Mouse (Mus musculus) stomach, postnatal 0 days (tissue): Measurements from ENCODE around the gene Wdr43. TPM values are rescaled to one million over a fixed set of nuclear protein-coding genes. Genes with fewer than 3 reads are reported as not detected.
"Not testable (repeated sequence)": the region's sequence is repeated elsewhere in the genome, so short reads cannot be mapped to it uniquely, and the experiment has no call there.

Experiments used
- ATAC-seq: fragments of 200-750 bp; cut with Nextera tagmentation; 2 replicates; pipeline ENCODE4 v1.8.0; 2017; ENCODE audit not compliant: low FRiP score, low TSS enrichment
- DNase-seq: peaks from one replicate; pipeline ENCODE4 v3.0.0-alpha.2; 2016; ENCODE audit warnings: low spot score
- H3K27ac ChIP-seq: fragments of 300-500 bp; sonication (generic); replicated peaks from 2 replicates; pipeline ENCODE4 v1.5.1; 2014; ENCODE audit warnings: mild to moderate bottlenecking, control low read depth
- H3K27me3 ChIP-seq: fragments of 300-500 bp; sonication (generic); 2 replicates; pipeline ENCODE4 v1.6.1; 2014; ENCODE audit warnings: low read length; ENCODE audit not compliant: control insufficient read depth, insufficient read depth
- H3K36me3 ChIP-seq: fragments of 300-500 bp; sonication (generic); 2 replicates; pipeline ENCODE4 v1.6.1; 2014; ENCODE audit warnings: low read length, mixed read lengths; ENCODE audit not compliant: control insufficient read depth, insufficient read depth
- H3K4me1 ChIP-seq: fragments of 300-500 bp; sonication (generic); replicated peaks from 2 replicates; pipeline ENCODE4 v1.6.1; 2014; ENCODE audit warnings: antibody characterized with exemption; ENCODE audit not compliant: control insufficient read depth, insufficient read depth
- H3K4me2 ChIP-seq: fragments of 300-500 bp; sonication (generic); replicated peaks from 2 replicates; pipeline ENCODE4 v1.6.1; 2014; ENCODE audit warnings: low read depth, mild to moderate bottlenecking, control low read depth, moderate library complexity
- H3K4me3 ChIP-seq: fragments of 300-500 bp; sonication (generic); 2 replicates; pipeline ENCODE4 v1.5.1; 2014; ENCODE audit warnings: low read depth, low read length, control low read depth
- H3K9ac ChIP-seq: fragments of 300-500 bp; sonication (generic); 2 replicates; pipeline ENCODE4 v1.6.1; 2014; ENCODE audit warnings: mild to moderate bottlenecking, low read length, control low read depth, mixed read lengths
- H3K9me3 ChIP-seq: fragments of 300-500 bp; sonication (generic); 2 replicates; pipeline ENCODE4 v1.6.1; 2016; ENCODE audit warnings: low read length; ENCODE audit not compliant: control insufficient read depth
- CTCF ChIP-seq: IDR thresholded peaks from 2 replicates; pipeline ENCODE4 v1.5.1; 2016; ENCODE audit warnings: antibody characterized with exemption, low read depth, mild to moderate bottlenecking, moderate library complexity
- EP300 ChIP-seq: optimal IDR thresholded peaks from 2 replicates; pipeline ENCODE3; 2016; ENCODE audit warnings: antibody characterized with exemption
- WGBS: fragments of 180-500 bp; shearing (Covaris S2); extraction: QIAGEN DNeasy Blood & Tissue Kit; methylation state at CpG from one replicate; pipeline ENCODE4 v1.1.7; 2014; 5-methylcytosine and 5-hydroxymethylcytosine counted together
- polyA plus RNA-seq: library from polyadenylated mRNA; unstranded; fragments of >200 nt; fragmentation: Nextera tagmentation; extraction: Ambion mirVana; gene quantifications from 2 replicates; pipeline ENCODE4 v1.2.1, GENCODE M21; 2015

The Wdr43 gene
- polyA plus RNA-seq, 1 experiment from 2014 or later = 28.0 TPM

DNA sequence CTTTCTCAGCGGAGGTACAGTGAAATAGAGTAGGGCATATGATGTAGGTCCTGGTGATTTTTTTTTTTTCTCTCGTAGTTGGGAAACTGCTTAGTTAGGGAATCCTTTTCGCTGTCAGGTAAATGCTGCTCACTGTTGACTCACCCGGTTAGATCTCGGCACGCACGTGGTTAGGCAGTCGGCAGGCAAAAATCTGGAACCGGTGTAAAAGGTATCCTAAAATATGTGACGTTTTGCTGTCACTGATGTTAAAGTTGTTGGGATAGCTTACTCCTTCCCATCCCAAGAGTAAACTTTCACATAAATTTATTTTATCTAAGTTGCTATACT, 1.3 kb downstream of the Wdr43 start:
- Histone ChIP-seq H3K4me2 (peak overlapping the region; percentile 88), H3K4me1 (no peaks in the 10 kb centered on the region), H3K4me3 (peak overlapping the region; percentile 100), H3K9ac (peak overlapping the region; percentile 95), H3K27ac (peak overlapping the region; percentile 83), H3K36me3 (no peaks in the 10 kb centered on the region), H3K9me3 (no peaks in the 10 kb centered on the region), H3K27me3 (no peaks in the 10 kb centered on the region)
- DNase-seq (peak; percentile 18), ATAC-seq (no peak)
- WGBS = under 1% methylated on average over 10 of the region's 10 CpGs
- no peak for TF ChIP-seq EP300

DNA sequence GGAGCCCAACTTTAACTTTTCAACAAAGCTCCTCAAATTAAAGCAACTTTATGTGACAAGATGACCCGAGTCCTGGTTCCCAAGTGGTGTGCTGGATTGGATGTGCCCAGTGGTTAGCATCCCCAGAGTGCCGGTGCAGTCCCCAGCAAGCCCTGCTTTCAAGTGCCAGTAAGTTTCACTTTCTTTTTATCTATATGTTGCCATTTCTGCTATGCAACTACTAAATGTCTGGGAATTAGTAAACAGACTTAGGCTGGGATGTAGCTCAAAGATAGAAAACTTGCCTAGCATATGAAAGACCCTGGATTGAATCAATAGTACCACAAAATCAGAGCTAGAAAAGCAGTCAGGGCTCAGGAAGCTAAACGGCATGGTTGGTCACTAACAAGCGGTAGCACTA, 2.3 kb downstream of the Wdr43 start:
- no peaks in the 10 kb centered on the region for H3K9me3 ChIP-seq
- H3K9ac ChIP-seq = no peak overlapping the region
- H3K4me2 ChIP-seq = peak overlapping the region; percentile 88
- no peak for ATAC-seq
- H3K27me3 ChIP-seq = no peaks in the 10 kb centered on the region
- H3K4me3 ChIP-seq = no peak overlapping the region
- TF ChIP-seq CTCF = no peak
- no peak for TF ChIP-seq EP300
- DNase-seq = no peak
- H3K36me3 ChIP-seq = no peaks in the 10 kb centered on the region
- no peaks in the 10 kb centered on the region for H3K4me1 ChIP-seq
- 56% methylated on average over 4 of the region's 4 CpGs for WGBS
- no peak overlapping the region for H3K27ac ChIP-seq

DNA sequence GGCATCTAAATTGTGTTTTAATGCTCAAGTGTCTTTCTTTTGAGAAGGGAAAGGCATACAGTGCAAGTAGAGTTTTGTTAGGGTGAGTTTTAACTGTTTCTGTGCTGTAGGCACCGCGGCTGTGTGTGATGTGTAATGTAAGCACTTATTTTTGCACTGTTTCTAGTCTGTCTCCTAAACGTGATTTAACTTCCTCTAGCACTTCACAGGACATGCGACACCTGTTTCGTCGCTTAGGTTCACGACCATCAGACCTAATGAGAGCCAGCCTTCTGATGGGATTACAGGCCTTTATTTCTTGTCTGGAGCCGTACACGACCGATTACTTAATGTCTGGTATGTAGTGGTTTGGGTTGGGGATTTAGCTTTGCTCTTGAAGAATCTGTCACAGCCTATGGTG, 16.1 kb downstream of the Wdr43 start:
- no peak overlapping the region for H3K4me2 ChIP-seq
- no peak overlapping the region for H3K27ac ChIP-seq
- no peak overlapping the region for H3K9ac ChIP-seq
- no peaks in the 10 kb centered on the region for H3K4me1 ChIP-seq
- H3K27me3 ChIP-seq = no peaks in the 10 kb centered on the region
- H3K36me3 ChIP-seq = peaks cover 19% of the 10 kb centered on the region
- H3K9me3 ChIP-seq = no peaks in the 10 kb centered on the region
- no peak overlapping the region for H3K4me3 ChIP-seq
- WGBS = 70% methylated on average over 10 of the region's 10 CpGs
- DNase-seq (no peak), ATAC-seq (no peak)
- TF ChIP-seq EP300 = no peak
- TF ChIP-seq CTCF = no peak

DNA sequence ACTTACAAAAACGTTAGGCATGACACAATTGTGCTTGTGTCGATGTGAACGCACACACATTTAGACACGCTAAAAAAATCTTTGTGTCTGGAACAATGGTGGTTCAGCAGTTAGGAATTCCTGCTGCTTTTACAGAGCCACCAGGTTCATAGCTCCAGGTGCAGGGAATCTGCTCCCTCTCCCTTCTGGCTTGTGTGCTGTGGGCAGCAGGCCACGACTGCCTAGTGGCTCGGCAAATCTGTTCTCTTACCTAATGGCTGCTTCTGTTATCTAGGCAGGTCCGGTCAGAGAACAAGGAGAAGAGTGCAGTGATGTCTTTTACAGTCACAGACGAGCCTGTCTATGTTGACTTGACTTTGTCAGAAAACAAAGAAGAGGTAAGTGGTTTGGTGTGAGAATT, 17.7 kb downstream of the Wdr43 start:
- DNase-seq = no peak
- no peaks in the 10 kb centered on the region for H3K9me3 ChIP-seq
- H3K36me3 ChIP-seq = peaks cover 13% of the 10 kb centered on the region
- 85% methylated on average over 8 of the region's 8 CpGs for WGBS
- ATAC-seq = no peak
- no peak overlapping the region for H3K4me3 ChIP-seq
- no peak overlapping the region for H3K27ac ChIP-seq
- H3K4me1 ChIP-seq = no peaks in the 10 kb centered on the region
- no peak for TF ChIP-seq CTCF
- TF ChIP-seq EP300 = no peak
- H3K9ac ChIP-seq = no peak overlapping the region
- H3K27me3 ChIP-seq = no peaks in the 10 kb centered on the region
- no peak overlapping the region for H3K4me2 ChIP-seq

DNA sequence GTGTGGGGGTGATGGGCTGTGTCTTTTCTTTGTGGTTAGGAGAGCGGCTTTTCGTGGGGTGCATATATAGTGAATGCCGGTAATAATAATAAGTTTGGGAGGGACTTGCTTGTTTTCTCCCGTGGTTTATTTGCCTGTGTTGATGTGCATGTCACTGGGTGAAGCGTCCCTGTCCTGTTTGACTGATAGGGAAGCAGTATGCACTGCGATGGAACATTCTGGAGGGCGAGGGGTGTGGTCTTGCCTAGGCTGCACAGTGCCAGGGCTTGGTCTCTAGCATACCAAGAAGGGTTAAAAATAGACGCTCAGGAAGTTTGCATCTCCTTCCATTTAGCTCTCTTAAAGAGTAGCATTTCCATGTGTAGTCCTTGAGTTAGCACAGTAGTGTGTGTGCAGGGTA, 21.1 kb downstream of the Wdr43 start:
- DNase-seq = no peak
- Histone ChIP-seq H3K36me3 (peaks cover 13% of the 10 kb centered on the region), H3K4me3 (no peak overlapping the region), H3K27me3 (no peaks in the 10 kb centered on the region), H3K9me3 (no peaks in the 10 kb centered on the region), H3K4me2 (no peak overlapping the region), H3K27ac (no peak overlapping the region), H3K4me1 (no peaks in the 10 kb centered on the region), H3K9ac (no peak overlapping the region)
- 92% methylated on average over 8 of the region's 8 CpGs for WGBS
- no peak for TF ChIP-seq CTCF
- no peak for TF ChIP-seq EP300
- ATAC-seq = no peak

DNA sequence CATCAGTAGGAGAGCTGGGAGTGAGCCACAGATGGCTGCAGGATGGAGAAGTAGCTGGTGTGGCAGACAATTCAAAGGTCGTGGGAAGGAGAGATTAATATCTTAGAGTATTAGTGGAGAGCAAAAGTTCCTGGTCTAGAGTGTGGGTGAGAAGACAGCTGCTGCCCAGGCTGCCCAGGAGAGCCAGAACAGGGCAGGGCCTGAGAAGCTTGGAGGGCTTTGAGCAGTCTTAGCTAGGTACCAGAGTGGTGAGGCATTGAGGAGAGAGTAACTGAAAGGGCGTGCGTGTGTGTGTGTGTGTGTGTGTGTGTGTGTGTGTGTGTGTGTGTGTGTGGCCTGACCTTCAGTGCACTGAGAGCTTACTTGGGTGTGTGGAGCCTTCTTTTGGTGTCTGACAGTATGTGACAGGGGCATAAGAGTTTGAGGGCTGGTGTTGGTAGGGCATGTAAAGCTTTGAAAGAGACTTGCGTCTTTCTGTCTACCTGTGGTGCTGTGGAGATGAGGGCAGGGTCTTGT, 22.1 kb downstream of the Wdr43 start:
- WGBS = 88% methylated on average over 4 of the region's 4 CpGs
- no peak for DNase-seq

DNA sequence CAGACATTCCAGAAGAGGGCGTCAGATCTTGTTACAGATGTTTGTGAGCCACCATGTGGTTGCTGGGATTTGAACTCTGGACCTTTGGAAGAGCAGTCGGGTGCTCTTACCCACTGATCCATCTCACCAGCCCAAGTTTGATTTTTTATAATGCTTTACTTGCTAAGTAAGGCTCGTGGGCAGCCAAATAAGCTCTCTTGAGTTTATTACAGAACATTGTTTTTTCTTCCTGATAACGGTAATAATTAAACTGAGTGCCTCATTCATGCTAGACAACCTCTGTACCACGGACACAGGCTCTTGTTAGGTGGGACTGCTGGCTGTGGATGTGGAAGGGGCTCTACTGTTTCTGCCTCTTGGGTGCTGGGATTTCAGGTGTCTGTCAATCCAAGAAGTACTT, 23.4 kb downstream of the Wdr43 start:
- ATAC-seq = not testable (repeated sequence)

More for the DNA sequence above, 22.1 kb downstream of the Wdr43 start:
- no peak overlapping the region for H3K27ac ChIP-seq
- no peaks in the 10 kb centered on the region for H3K4me1 ChIP-seq
- TF ChIP-seq CTCF (no peak), EP300 (no peak)
- H3K9me3 ChIP-seq = no peaks in the 10 kb centered on the region
- ATAC-seq = no peak
- H3K36me3 ChIP-seq = peaks cover 17% of the 10 kb centered on the region
- no peak overlapping the region for H3K9ac ChIP-seq
- no peaks in the 10 kb centered on the region for H3K27me3 ChIP-seq
- no peak overlapping the region for H3K4me2 ChIP-seq
- H3K4me3 ChIP-seq = no peak overlapping the region

More for the DNA sequence above, 23.4 kb downstream of the Wdr43 start:
- not testable (repeated sequence) for H3K27me3 ChIP-seq, H3K4me3 ChIP-seq, DNase-seq, H3K9me3 ChIP-seq, H3K9ac ChIP-seq, H3K4me2 ChIP-seq, H3K27ac ChIP-seq, H3K4me1 ChIP-seq
- peaks cover 16% of the 10 kb centered on the region for H3K36me3 ChIP-seq
- 69% methylated on average over 5 of the region's 5 CpGs for WGBS
